Mouse (Mus musculus): ENCODE results near the gene Gm20696.

DNA sequence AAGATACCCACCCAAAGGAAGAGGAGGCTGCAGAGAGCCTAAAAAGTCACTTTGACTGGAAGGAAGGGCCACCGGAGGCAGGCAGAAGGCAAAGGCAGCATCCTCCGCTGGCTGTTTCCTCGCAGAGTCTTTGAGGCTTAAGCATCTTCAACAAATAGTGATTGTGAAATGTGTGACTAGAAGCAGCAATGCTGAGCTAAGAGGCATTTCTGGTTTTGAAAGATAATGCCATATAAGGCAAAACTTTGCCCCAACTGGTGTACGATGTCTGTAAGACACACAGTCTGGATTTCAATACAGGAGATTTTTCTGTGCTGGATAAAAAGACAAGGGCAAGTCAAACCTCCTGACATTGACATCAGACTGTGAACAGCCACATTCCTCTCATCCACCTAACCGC, 195.7 kb downstream of the Gm20696 start:
- TF ChIP-seq POLR2A (IDR thresholded peaks at IDR 0.05; ENCODE audit: borderline replicate concordance, control insufficient read depth, low read depth, low read length) (no peak), CTCF (IDR thresholded peaks at IDR 0.05; ENCODE audit: control insufficient read depth, insufficient read depth, low read length) (no peak)
